Mouse (Mus musculus) spleen, adult 2 months (tissue): ENCODE data around the gene Prkd2. TPM values are rescaled to one million over a fixed set of nuclear protein-coding genes. Genes with fewer than 3 reads are reported as not detected.

Experiments used
- DNase-seq, 2 experiments: peaks; one replicate each; pipeline versions ENCODE4 v3.0.0 to v3.0.0-alpha.2; 2012 to 2021; ENCODE audit warnings: low spot score in 2 of 2, low read depth in 1 of 2
- H3K27ac ChIP-seq: fragments of 200-500 bp; 2 replicates; pipeline ENCODE4 v1.5.1; 2012; ENCODE audit warnings: low read length, inconsistent platforms; ENCODE audit not compliant: insufficient read depth
- H3K27me3 ChIP-seq: fragments of 200-500 bp; 2 replicates; pipeline ENCODE4 v1.6.1; 2012; ENCODE audit warnings: mild to moderate bottlenecking, moderate library complexity, low read length, inconsistent platforms; ENCODE audit not compliant: control insufficient read depth, insufficient read depth
- H3K36me3 ChIP-seq: fragments of 200-500 bp; 2 replicates; pipeline ENCODE4 v1.6.1; 2012; ENCODE audit warnings: mild to moderate bottlenecking, low read length, inconsistent platforms; ENCODE audit not compliant: control insufficient read depth, insufficient read depth
- H3K4me1 ChIP-seq: fragments of 200-500 bp; 2 replicates; pipeline ENCODE4 v1.6.1; 2011; ENCODE audit warnings: inconsistent platforms; ENCODE audit not compliant: control insufficient read depth, insufficient read depth, insufficient read length
- H3K4me3 ChIP-seq: fragments of 200-500 bp; 2 replicates; pipeline ENCODE4 v1.5.1; 2011; ENCODE audit warnings: mild to moderate bottlenecking, inconsistent platforms; ENCODE audit not compliant: insufficient read depth, insufficient read length; ENCODE audit errors: extremely low read depth
- CTCF ChIP-seq: fragments of 200-500 bp; IDR thresholded peaks from 2 replicates; pipeline ENCODE4 v1.5.1; 2011; ENCODE audit warnings: mild to moderate bottlenecking, inconsistent platforms; ENCODE audit not compliant: insufficient read depth, insufficient read length, insufficient replicate concordance; ENCODE audit errors: extremely low read depth
- POLR2A ChIP-seq: fragments of 200-500 bp; IDR thresholded peaks from 2 replicates; pipeline ENCODE4 v1.6.1; 2011; ENCODE audit warnings: low read depth, low read length, inconsistent platforms
- WGBS: fragments of 180-500 bp; shearing (Covaris S2); methylation state at CpG from one replicate; pipeline ENCODE4 v1.1.7; 2018; 5-methylcytosine and 5-hydroxymethylcytosine counted together
- polyA plus RNA-seq: library from polyadenylated mRNA; depleted of rRNA; stranded (reverse); fragments of >200 nt; gene quantifications from 2 replicates; pipeline ENCODE4 v1.2.3, GENCODE M21; 2012

Gene Prkd2
- polyA plus RNA-seq, 1 experiment: 205 TPM

GRCm38 (mm10) chr7:16891641-16892351, 49.1 kb downstream of the Prkd2 start, which contains the start of gene Gng8:
Gene Gng8 (plus strand): TSS chr7:16891786.
- TF ChIP-seq POLR2A (no peak), CTCF (peak; percentile 91)
- Histone ChIP-seq H3K4me1 (peaks cover 5% of the 10 kb centered on the region; the same call in 1 of the 2 replicates), H3K27ac (no peak within 1 kb of the TSS), H3K36me3 (no peaks in the 10 kb centered on the region), H3K4me3 (peak within 1 kb of the TSS; percentile 42; the same call in 1 of the 2 replicates), H3K27me3 (peaks cover 7% of the 10 kb centered on the region)
- 1% methylated on average over 30 of the region's 30 CpGs for WGBS
- peak; percentile 57 to 80 for DNase-seq

DNA sequence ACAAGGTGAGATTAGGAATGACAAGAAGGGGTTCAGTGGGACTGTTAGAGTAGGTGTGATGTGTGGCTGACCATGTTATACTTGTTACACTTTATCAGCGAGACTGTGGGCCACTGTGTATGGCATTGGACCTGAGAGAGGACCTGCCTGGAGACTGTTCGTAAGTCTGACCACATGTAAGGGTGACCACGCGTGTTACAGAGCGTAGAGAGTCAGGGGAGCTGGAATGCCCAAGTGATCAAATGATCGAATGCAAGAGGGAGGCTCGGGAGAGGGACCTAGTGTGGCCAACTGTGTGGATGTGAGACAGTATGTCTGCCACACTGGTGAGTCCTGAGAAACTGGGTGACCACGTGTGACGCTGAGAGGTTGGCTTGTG, 49.6 kb downstream of the Prkd2 start:
- TF ChIP-seq CTCF: no peak
- peaks cover 5% of the 10 kb centered on the region; the same call in 1 of the 2 replicates for H3K4me1 ChIP-seq
- H3K36me3 ChIP-seq: no peaks in the 10 kb centered on the region
- no peak overlapping the region for H3K4me3 ChIP-seq
- no peak for DNase-seq
- H3K27ac ChIP-seq: no peak overlapping the region
- peaks cover 7% of the 10 kb centered on the region; the same call in 1 of the 2 replicates for H3K27me3 ChIP-seq
- 48% methylated on average over 9 of the region's 9 CpGs for WGBS

GRCm38 (mm10) chr7:16893612-16894011, 50.9 kb downstream of the Prkd2 start:
- Histone ChIP-seq H3K27ac (no peak overlapping the region), H3K36me3 (no peaks in the 10 kb centered on the region), H3K4me1 (peaks cover 5% of the 10 kb centered on the region; the same call in 1 of the 2 replicates), H3K27me3 (peaks cover 7% of the 10 kb centered on the region; the same call in 1 of the 2 replicates), H3K4me3 (no peak overlapping the region)
- TF ChIP-seq POLR2A: no peak
- no peak for TF ChIP-seq CTCF
- 40% methylated on average over 6 of the region's 6 CpGs for WGBS
- no peak for DNase-seq

DNA sequence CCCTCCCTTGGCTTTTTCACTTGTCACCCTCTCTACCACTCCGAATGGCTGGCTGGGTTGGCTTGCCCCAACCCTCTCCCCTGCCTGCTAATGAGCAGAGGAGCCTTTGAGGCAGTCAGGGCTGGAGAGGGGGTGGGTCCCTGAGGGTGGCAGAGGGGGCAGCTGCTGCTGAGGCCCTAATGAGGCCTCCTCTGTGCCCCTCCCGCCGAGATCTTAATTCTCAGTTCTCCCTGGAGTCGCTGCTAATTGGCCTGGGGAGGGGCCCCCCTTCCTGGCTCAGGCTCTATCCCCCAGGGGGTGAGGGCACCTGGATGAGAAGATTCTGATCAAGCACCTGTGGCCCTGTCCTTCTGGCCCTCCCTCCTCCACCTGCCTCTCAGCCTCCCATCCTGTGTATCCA, 51.6 kb downstream of the Prkd2 start:
- WGBS: 32% methylated on average over 4 of the region's 4 CpGs
- no peak for DNase-seq
- Histone ChIP-seq H3K27me3 (peaks cover 7% of the 10 kb centered on the region; the same call in 1 of the 2 replicates), H3K27ac (no peak overlapping the region), H3K4me3 (no peak overlapping the region), H3K36me3 (no peaks in the 10 kb centered on the region), H3K4me1 (peaks cover 5% of the 10 kb centered on the region; the same call in 1 of the 2 replicates)
- TF ChIP-seq CTCF (no peak), POLR2A (no peak)

GRCm38 (mm10) chr7:16895000-16895399, 52.3 kb downstream of the Prkd2 start:
- Histone ChIP-seq H3K27me3 (peaks cover 7% of the 10 kb centered on the region; the same call in 1 of the 2 replicates), H3K27ac (no peak overlapping the region), H3K4me1 (peaks cover 5% of the 10 kb centered on the region; the same call in 1 of the 2 replicates), H3K36me3 (no peaks in the 10 kb centered on the region), H3K4me3 (no peak overlapping the region)
- DNase-seq: peak in 1 of 2 experiments; percentile 66
- 1% methylated on average over 24 of the region's 24 CpGs for WGBS
- TF ChIP-seq POLR2A (no peak), CTCF (peak; percentile 86)

DNA sequence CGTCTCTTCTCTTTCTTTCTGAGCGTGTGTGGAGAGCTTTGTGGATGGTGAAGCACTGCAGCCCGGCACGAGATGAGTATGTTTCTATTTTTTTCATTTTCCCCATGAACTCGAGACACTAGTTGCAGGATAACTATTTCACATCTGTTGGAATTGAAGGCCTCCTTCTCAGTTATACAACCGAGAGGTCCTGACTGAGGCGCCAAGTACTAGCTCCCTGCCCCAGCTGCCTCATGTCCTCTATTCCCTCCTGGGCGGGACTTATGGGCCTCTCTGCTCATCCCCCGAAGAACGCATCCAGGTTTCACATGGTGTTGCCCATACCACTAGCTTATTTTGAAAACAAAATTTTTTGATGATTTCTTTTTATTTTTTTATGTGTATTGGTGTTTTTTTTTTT, 52.8 kb downstream of the Prkd2 start:
- Histone ChIP-seq H3K27me3 (peaks cover 7% of the 10 kb centered on the region; the same call in 1 of the 2 replicates), H3K4me1 (peaks cover 5% of the 10 kb centered on the region; the same call in 1 of the 2 replicates), H3K36me3 (no peaks in the 10 kb centered on the region), H3K4me3 (no peak overlapping the region), H3K27ac (no peak overlapping the region)
- DNase-seq: no peak
- TF ChIP-seq POLR2A (no peak), CTCF (no peak)
- WGBS: 43% methylated on average over 10 of the region's 10 CpGs

DNA sequence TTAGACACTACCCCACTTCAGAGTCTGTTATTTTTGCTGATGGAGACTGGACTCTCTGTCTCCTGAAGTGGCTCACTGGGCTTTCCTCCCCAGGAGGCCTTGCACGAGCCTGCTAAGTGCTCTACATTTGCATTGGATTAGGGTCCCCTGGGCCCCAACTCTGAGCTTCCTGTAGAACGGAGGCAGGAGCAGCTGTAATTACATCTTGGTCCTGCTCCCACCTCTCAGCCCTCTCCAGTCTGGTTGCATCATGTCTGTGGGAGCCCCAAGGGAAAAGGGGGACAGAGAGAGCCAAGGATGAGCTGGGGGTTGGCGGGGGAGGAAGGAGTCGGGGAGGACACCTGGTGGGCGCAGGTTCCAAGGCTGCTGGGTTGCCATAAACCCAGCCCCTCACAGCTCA, 57.8 kb downstream of the Prkd2 start:
- H3K27me3 ChIP-seq: no peaks in the 10 kb centered on the region
- no peak for TF ChIP-seq CTCF
- TF ChIP-seq POLR2A: no peak
- peaks cover 3% of the 10 kb centered on the region; the same call in 1 of the 2 replicates for H3K4me1 ChIP-seq
- H3K36me3 ChIP-seq: no peaks in the 10 kb centered on the region
- DNase-seq: no peak
- no peak overlapping the region for H3K27ac ChIP-seq
- 47% methylated on average over 5 of the region's 5 CpGs for WGBS
- no peak overlapping the region for H3K4me3 ChIP-seq
